Mouse (Mus musculus) bone marrow macrophage, adult 2 months (primary cell): ENCODE results near the gene Aldoart2.
A peak's percentile ranks its signal among the peaks of the same experiment; 100 is the strongest.

Experiments
- CTCF ChIP-seq: IDR thresholded peaks from 2 replicates; pipeline ENCODE4 v1.5.1; 2012; ENCODE audit warnings: low read depth, mild to moderate bottlenecking, low read length, moderate library complexity
- POLR2A ChIP-seq: IDR thresholded peaks from 2 replicates; pipeline ENCODE4 v1.6.1; 2012; ENCODE audit warnings: mild to moderate bottlenecking, low read depth, low read length, borderline replicate concordance

DNA sequence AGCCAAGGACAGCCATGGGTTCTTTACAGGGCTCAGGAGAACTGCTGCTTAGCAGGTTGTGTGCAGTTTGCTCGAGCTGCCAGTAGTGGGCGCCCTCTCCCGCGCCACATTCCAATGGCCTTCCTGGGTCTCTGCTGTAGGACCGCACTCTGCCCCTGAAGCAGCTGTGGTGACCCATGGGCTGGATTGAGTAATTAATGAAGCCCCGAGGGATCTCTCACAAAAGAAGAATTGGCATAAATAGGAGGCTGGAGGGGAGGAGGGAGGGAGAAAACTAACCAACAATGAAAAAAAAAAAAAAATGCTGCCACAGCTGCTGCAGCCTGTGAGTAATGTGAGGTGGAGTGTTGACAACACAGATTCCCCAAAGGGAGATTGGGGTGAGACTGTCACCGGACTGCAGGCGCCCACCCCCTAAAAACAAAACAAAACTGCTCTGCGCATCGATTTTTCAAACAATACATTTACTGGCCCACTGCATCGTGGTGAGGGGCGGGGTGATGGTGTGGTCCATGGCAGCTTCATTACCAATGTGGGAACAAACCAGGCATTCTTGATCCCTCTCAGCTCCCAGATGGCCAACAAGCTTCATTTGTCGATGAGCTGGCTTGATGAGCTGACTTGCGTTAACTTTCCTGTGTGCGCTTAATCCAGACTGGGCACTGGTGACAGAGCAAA is 46.8 kb upstream of the Aldoart2 start:
- peak; percentile 94 for TF ChIP-seq CTCF
- no peak for TF ChIP-seq POLR2A
